Mouse (Mus musculus) gastrocnemius, postnatal 10 days (tissue): ENCODE data around the gene Trim45. TPM values are rescaled to one million over a fixed set of nuclear protein-coding genes. Genes with fewer than 3 reads are reported as not detected.

Experiments
- DNase-seq: peaks from one replicate; pipeline ENCODE4 v3.0.0; 2021; ENCODE audit warnings: mixed read lengths
- total RNA-seq, 2 experiments: library from RNA; stranded (reverse); gene quantifications; 2 replicates each; pipeline ENCODE4 v1.2.3; 2021

Trim45 gene
- total RNA-seq, 2 experiments from 2014 or later, result 7.8 to 9.0 TPM

- no peak for DNase-seq
These were observed 9.5 kb downstream of the Trim45 start for GRCm38 (mm10) chr3:100931332-100932076.

GRCm38 (mm10) chr3:100932077-100932944 is 10.3 kb downstream of the Trim45 start:
- DNase-seq, result peak; percentile 29

GRCm38 (mm10) chr3:100935521-100935920 is 13.5 kb downstream of the Trim45 start:
- no peak for DNase-seq

GRCm38 (mm10) chr3:100936201-100936600 is 14.2 kb downstream of the Trim45 start:
- no peak for DNase-seq

- DNase-seq, result no peak
These were observed 16.2 kb downstream of the Trim45 start for GRCm38 (mm10) chr3:100938211-100938610.

GRCm38 (mm10) chr3:100940496-100941037 is 18.6 kb downstream of the Trim45 start:
- no peak for DNase-seq

- DNase-seq, result no peak
These were observed 25.3 kb downstream of the Trim45 start for GRCm38 (mm10) chr3:100947286-100947685.

GRCm38 (mm10) chr3:100951531-100951930 is 29.5 kb downstream of the Trim45 start:
- DNase-seq, result no peak

- no peak for DNase-seq
These were observed 32.6 kb downstream of the Trim45 start for GRCm38 (mm10) chr3:100954616-100955015.

GRCm38 (mm10) chr3:100961007-100961406 is 39.0 kb downstream of the Trim45 start:
- DNase-seq, result no peak

- no peak for DNase-seq
These were observed 39.5 kb downstream of the Trim45 start for GRCm38 (mm10) chr3:100961501-100961900.

- DNase-seq, result peak; percentile 42
These were observed 42.0 kb downstream of the Trim45 start for GRCm38 (mm10) chr3:100963849-100964542.

- DNase-seq, result peak; percentile 94
These were observed 47.3 kb downstream of the Trim45 start, which contains the start of gene Ttf2 for GRCm38 (mm10) chr3:100969176-100969917. Gene Ttf2 (minus strand): TSS chr3:100969663.

- DNase-seq, result no peak
These were observed 51.9 kb downstream of the Trim45 start for GRCm38 (mm10) chr3:100973906-100974305.

- DNase-seq, result no peak
These were observed 57.3 kb downstream of the Trim45 start for GRCm38 (mm10) chr3:100979290-100979689.

Other genes with a start within 250 kb of the Trim45 start
- 10 to 100 TPM; 45.5 to 52.2 TPM for gene Man1a2, start 236.7 kb upstream of the Trim45 start, total RNA-seq
- under 1 TPM; 0.35 to 0.88 TPM for gene Vtcn1, start 96.7 kb upstream of the Trim45 start, total RNA-seq
- 1 to 10 TPM; 5.0 to 5.6 TPM for gene Ttf2, start 47.5 kb downstream of the Trim45 start, total RNA-seq
- 1 to 10 TPM in 1 of 2 experiments, under 1 TPM in 1; 0.75 to 1.0 TPM for gene Cd101, start 107.4 kb downstream of the Trim45 start, total RNA-seq
- gene Ptgfrn, start 188.1 kb downstream of the Trim45 start, total RNA-seq, result 10 to 100 TPM; 49.3 to 59.3 TPM